ENCODE assay signal across 10 mouse cellular contexts in the genomic region with DNA sequence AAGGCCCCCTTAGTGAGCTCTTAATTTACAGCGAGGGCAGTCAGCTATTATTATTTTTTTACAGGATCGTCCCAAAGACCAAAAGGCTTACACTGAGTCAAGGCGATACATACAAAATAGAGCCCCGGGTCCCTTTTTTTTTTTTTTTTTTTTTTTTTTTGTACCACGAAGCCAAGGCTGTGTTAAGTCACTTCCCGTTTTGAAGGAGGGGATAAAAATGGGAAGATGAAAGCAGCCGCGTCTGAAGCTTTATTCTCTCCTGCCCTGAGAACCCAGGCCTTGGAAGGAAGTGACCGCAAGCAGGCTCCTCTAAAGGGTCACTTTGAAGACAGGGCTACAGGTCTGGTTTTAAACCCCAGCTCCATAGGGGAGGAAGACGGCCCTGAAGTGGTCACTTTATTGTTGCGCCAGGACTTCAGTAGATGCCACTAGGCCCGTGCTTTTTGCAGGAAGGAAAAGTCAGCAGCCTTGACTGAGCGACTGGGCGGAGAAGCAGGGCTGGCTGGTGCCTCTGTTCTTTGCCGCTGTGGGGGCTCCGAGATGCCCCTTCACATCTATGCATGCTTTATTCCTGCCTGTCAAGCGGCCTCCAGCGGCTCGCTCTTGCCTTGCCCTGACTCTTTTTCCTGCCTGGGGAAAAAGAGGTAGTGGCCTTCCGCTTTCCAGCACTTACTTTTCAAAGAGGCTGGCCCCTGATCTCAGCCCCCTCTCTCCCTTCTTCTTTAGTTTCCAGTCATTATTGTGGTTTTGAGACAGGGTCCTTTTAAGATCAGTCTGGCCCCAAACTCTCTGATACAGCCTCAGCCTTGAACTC. TPM values are rescaled to one million over a fixed set of nuclear protein-coding genes. Genes with fewer than 3 reads are reported as not detected.
A peak's percentile ranks its signal among the peaks of the same experiment; 100 is the strongest.
DNase-seq lines count a peak whose midpoint lies in the region; ATAC-seq and TF ChIP-seq lines count a peak whose summit lies in the region.
"Had no signal": no experiment of that assay in that cellular context is flagged by ENCODE, and none has a peak within 500 bp of the region (broad histone marks: within the 10 kb centered on the region; RNA-seq: fewer than 3 reads in every experiment).

No protein-coding gene starts in this region.

- H3K36me3 ChIP-seq in heart, embryonic 10.5 days, result no peaks in the 10 kb centered on the region
- no peaks in the 10 kb centered on the region for H3K36me3 ChIP-seq in CH12.LX (replicated peaks in 1 of 2; ENCODE audit: control insufficient read depth in 1 of 2, insufficient read depth in 1 of 2, low read length in 1 of 2)
- H3K36me3 ChIP-seq in liver, embryonic 12.5 days, result no peaks in the 10 kb centered on the region

- no peak for DNase-seq in heart, embryonic 10.5 days (ENCODE audit: low spot score)
- no peak for DNase-seq in heart, postnatal 10 days
- DNase-seq in CH12.LX (ENCODE audit: extremely low read depth), result no peak
- DNase-seq in embryo, embryonic 11 days, result peak; percentile 37
- DNase-seq in retina, postnatal 1 day, result no peak
- DNase-seq in urinary bladder, postnatal 10 days (ENCODE audit: low spot score), result no peak
- DNase-seq: cerebellum, postnatal 25 days; kidney, adult 9 months had no signal

- H3K79me2 ChIP-seq in CH12.LX (replicated peaks; ENCODE audit: control insufficient read depth, extremely low read depth, insufficient read depth, poor library complexity, severe bottlenecking), result no peaks in the 10 kb centered on the region

- intact Hi-C loops in heart, postnatal 10 days (cut with DNase I), result no loop called here

- TF ChIP-seq CTCF in CH12.LX (conservative IDR thresholded peaks at IDR 0.05 in 1 of 2, IDR thresholded peaks at IDR 0.05 in 1 of 2; ENCODE audit: low read depth in 2 of 2, low read length in 2 of 2), result no peak

- ATAC-seq in liver, embryonic 12.5 days, result no peak
- ATAC-seq in monocyte, adult 5-6 weeks (replicated peaks; ENCODE audit: insufficient number of reproducible peaks, low FRiP score, low TSS enrichment, poor library complexity, severe bottlenecking), result no peak

- dilution Hi-C loops in CH12.LX (cut with MboI; ENCODE audit: extremely low pct_ligation_motif_present, extremely low pct_unique_long_range_greater_than_20kb, low sequenced_read_pairs), result no loop called here

- H3K27ac ChIP-seq in heart, embryonic 10.5 days, result no peak overlapping the region
- no peak overlapping the region for H3K27ac ChIP-seq in CH12.LX (ENCODE audit: insufficient read depth, low read depth)
- H3K27ac ChIP-seq in liver, embryonic 12.5 days, result no peak overlapping the region

- no peak overlapping the region for H3K9ac ChIP-seq in CH12.LX (ENCODE audit: insufficient read depth, low read depth)
- no peak overlapping the region for H3K9ac ChIP-seq in liver, embryonic 12.5 days

- H3K9me3 ChIP-seq in heart, embryonic 10.5 days, result no peaks in the 10 kb centered on the region
- peaks cover 8% of the 10 kb centered on the region for H3K9me3 ChIP-seq in CH12.LX (replicated peaks; ENCODE audit: low read length)
- no peaks in the 10 kb centered on the region for H3K9me3 ChIP-seq in liver, embryonic 12.5 days (replicated peaks)

- in situ Hi-C loops in CH12.LX (cut with MboI; ENCODE audit: low pct_ligation_motif_present, low pct_unique_long_range_greater_than_20kb, low sequenced_read_pairs), result no loop called here

- 0 out of 2 replicates have a peak, but pooled peaks cover 5% of the 10 kb centered on the region for H3K4me1 ChIP-seq in heart, embryonic 10.5 days
- H3K4me1 ChIP-seq in CH12.LX (ENCODE audit: control insufficient read depth in 1 of 2, insufficient read depth in 2 of 2), result peaks cover 5 to 21% of the 10 kb centered on the region in 2 experiments; a peak in 2 of 4 replicates
- H3K4me1 ChIP-seq in liver, embryonic 12.5 days, result no peaks in the 10 kb centered on the region

- H3K4me2 ChIP-seq in CH12.LX (ENCODE audit: insufficient read depth, low read depth, poor library complexity, severe bottlenecking), result no peak overlapping the region
- peak overlapping the region; percentile 19; the same call in 1 of the 2 replicates for H3K4me2 ChIP-seq in liver, embryonic 12.5 days

- no peak for TF ChIP-seq EP300 in CH12.LX (IDR thresholded peaks at IDR 0.05; ENCODE audit: low read length)

- WGBS in heart, embryonic 10.5 days, result 25% methylated on average over 20 of the region's 20 CpGs
- 16% methylated on average over 20 of the region's 20 CpGs for WGBS in liver, embryonic 12.5 days (ENCODE audit: insufficient replicate concordance)

- H3K4me3 ChIP-seq in heart, embryonic 10.5 days, result peak overlapping the region; percentile 35
- no peak overlapping the region for H3K4me3 ChIP-seq in CH12.LX (replicated peaks in 1 of 3; ENCODE audit: low read depth in 2 of 3, low read length in 2 of 3, poor library complexity in 1 of 3)
- H3K4me3 ChIP-seq in liver, embryonic 12.5 days, result no peak overlapping the region

- TF ChIP-seq POLR2A in CH12.LX (IDR thresholded peaks at IDR 0.05; ENCODE audit: low read depth, low read length), result no peak

- no peaks in the 10 kb centered on the region for H3K27me3 ChIP-seq in heart, embryonic 10.5 days (ENCODE audit: insufficient read depth, poor library complexity, severe bottlenecking)
- H3K27me3 ChIP-seq in CH12.LX (replicated peaks), result no peaks in the 10 kb centered on the region
- peaks cover 18% of the 10 kb centered on the region; the same call in 1 of the 2 replicates for H3K27me3 ChIP-seq in liver, embryonic 12.5 days (replicated peaks)

- TF ChIP-seq RAD21 in CH12.LX (IDR thresholded peaks at IDR 0.05; ENCODE audit: low read depth, low read length), result no peak

TF ChIP-seq in CH12.LX, 34 proteins besides CTCF, POLR2A, EP300 and RAD21:
- TF ChIP-seq ETS1 (conservative IDR thresholded peaks at IDR 0.05; ENCODE audit: low read depth, low read length) (no peak), ZNF384 (IDR thresholded peaks at IDR 0.05; ENCODE audit: low read depth, low read length) (peak; percentile 69; the same call in 1 of the 2 replicates)

RNA-seq across cellular contexts. Expression of gene Efhd1, which starts 17.6 kb away (rescaled TPM):
- 0.44 and 0.86 TPM in 2 replicates for polyA plus RNA-seq in heart, embryonic 10.5 days (2016; fragmentation: Nextera tagmentation; extraction: Ambion mirVana)
- total RNA-seq in heart, postnatal 10 days (2021), result 1 to 10 TPM; 6.4 to 6.8 TPM
- total RNA-seq in CH12.LX (2012; rRNA removed) (0.25 and 1.2 TPM in 2 replicates), CH12.LX (2014; rRNA removed) (0.12 and 0.22 TPM in 2 replicates)
- 0.13 TPM in 1 of 2 replicates, not detected in the other for polyA plus RNA-seq in CH12.LX (2012; ENCODE audit: insufficient read length, low read depth)
- not detected in 2 replicates for polyA plus RNA-seq in liver, embryonic 12.5 days (2016; fragmentation: Nextera tagmentation; extraction: Ambion mirVana)
- total RNA-seq in monocyte, adult 5-6 weeks (2017), result not detected in 3 replicates

RNA-seq across cellular contexts. Expression of gene Gigyf2, which starts 45.0 kb away (rescaled TPM):
- 33.0 and 38.2 TPM in 2 replicates for polyA plus RNA-seq in heart, embryonic 10.5 days (2016; fragmentation: Nextera tagmentation; extraction: Ambion mirVana)
- total RNA-seq in heart, postnatal 10 days (2021), result 10 to 100 TPM; 46.6 to 53.5 TPM
- total RNA-seq in CH12.LX (2012; rRNA removed) (74.7 and 93.5 TPM in 2 replicates), CH12.LX (2014; rRNA removed) (84.5 and 87.3 TPM in 2 replicates)
- 156 and 173 TPM in 2 replicates for polyA plus RNA-seq in CH12.LX (2012; ENCODE audit: insufficient read length, low read depth)
- polyA plus RNA-seq in liver, embryonic 12.5 days (2016; fragmentation: Nextera tagmentation; extraction: Ambion mirVana), result 25.4 and 27.8 TPM in 2 replicates
- 61.3 to 144 TPM (median 71.3 TPM) in 3 replicates for total RNA-seq in monocyte, adult 5-6 weeks (2017)
